Mouse (Mus musculus): ENCODE data around the gene Sesn3. TPM values are rescaled to one million over a fixed set of nuclear protein-coding genes. Genes with fewer than 3 reads are reported as not detected.

The Sesn3 gene
- total RNA-seq, 2 experiments from 2014 or later: 16.6 to 27.7 TPM

- Histone ChIP-seq H3K4me3 (no peak overlapping the region), H3K27ac (no peak overlapping the region)
- no peak for DNase-seq
- TF ChIP-seq CTCF (IDR thresholded peaks at IDR 0.05): peak; percentile 75
- intact Hi-C loops (cut with DNase I): loop anchor here (5.0 kb wide), 1 partner anchor 34 kb away; the partner anchor contains the start of gene Endod1
Measured at GRCm38 (mm10) chr9:14348416-14348815, 73.5 kb downstream of the Sesn3 start.

- H3K4me3 ChIP-seq: no peak overlapping the region
- DNase-seq: no peak
- TF ChIP-seq CTCF (IDR thresholded peaks at IDR 0.05): no peak
- H3K27ac ChIP-seq: no peak overlapping the region
- intact Hi-C loops (cut with DNase I): loop anchor here (5.0 kb wide), 1 partner anchor 33 kb away; the partner anchor contains the start of gene Endod1
Measured at GRCm38 (mm10) chr9:14349380-14349779, 74.5 kb downstream of the Sesn3 start.

- no peak overlapping the region for H3K27ac ChIP-seq
- intact Hi-C loops (cut with DNase I): no loop called here
- no peak overlapping the region for H3K4me3 ChIP-seq
- no peak for DNase-seq
- TF ChIP-seq CTCF (IDR thresholded peaks at IDR 0.05): no peak
Measured at GRCm38 (mm10) chr9:14350787-14351186, 75.9 kb downstream of the Sesn3 start.

- intact Hi-C loops (cut with DNase I): no loop called here
- Histone ChIP-seq H3K27ac (no peak overlapping the region), H3K4me3 (no peak overlapping the region)
- no peak for TF ChIP-seq CTCF (IDR thresholded peaks at IDR 0.05)
- no peak for DNase-seq
Measured at GRCm38 (mm10) chr9:14352337-14352736, 77.5 kb downstream of the Sesn3 start.

- H3K27ac ChIP-seq: no peak overlapping the region
- no peak for DNase-seq
- no peak overlapping the region for H3K4me3 ChIP-seq
- no peak for TF ChIP-seq CTCF (IDR thresholded peaks at IDR 0.05)
- intact Hi-C loops (cut with DNase I): no loop called here
Measured at GRCm38 (mm10) chr9:14354852-14355251, 80.0 kb downstream of the Sesn3 start.

GRCm38 (mm10) chr9:14357033-14357432, 82.2 kb downstream of the Sesn3 start:
- DNase-seq: no peak
- Histone ChIP-seq H3K4me3 (no peak overlapping the region), H3K27ac (no peak overlapping the region)
- intact Hi-C loops (cut with DNase I): no loop called here
- TF ChIP-seq CTCF (IDR thresholded peaks at IDR 0.05): no peak; the same call in 1 of the 2 replicates

- H3K27ac ChIP-seq: no peak overlapping the region
- intact Hi-C loops (cut with DNase I): no loop called here
- H3K4me3 ChIP-seq: no peak overlapping the region
- TF ChIP-seq CTCF (IDR thresholded peaks at IDR 0.05): no peak
- DNase-seq: no peak
Measured at GRCm38 (mm10) chr9:14362068-14362768, 87.4 kb downstream of the Sesn3 start.

- Histone ChIP-seq H3K27ac (no peak overlapping the region), H3K4me3 (no peak overlapping the region)
- intact Hi-C loops (cut with DNase I): no loop called here
- no peak for DNase-seq
- TF ChIP-seq CTCF (IDR thresholded peaks at IDR 0.05): no peak
Measured at GRCm38 (mm10) chr9:14363540-14363939, 88.7 kb downstream of the Sesn3 start.

GRCm38 (mm10) chr9:14364719-14365118, 89.9 kb downstream of the Sesn3 start:
- intact Hi-C loops (cut with DNase I): no loop called here
- H3K4me3 ChIP-seq: no peak overlapping the region
- H3K27ac ChIP-seq: peak overlapping the region; percentile 67
- TF ChIP-seq CTCF (IDR thresholded peaks at IDR 0.05): no peak
- DNase-seq: no peak

- peak; percentile 42 for DNase-seq
- intact Hi-C loops (cut with DNase I): no loop called here
- no peak for TF ChIP-seq CTCF (IDR thresholded peaks at IDR 0.05)
- Histone ChIP-seq H3K4me3 (peak overlapping the region; percentile 23; the same call in 1 of the 2 replicates), H3K27ac (peak overlapping the region; percentile 67)
Measured at GRCm38 (mm10) chr9:14365481-14366125, 90.7 kb downstream of the Sesn3 start.

GRCm38 (mm10) chr9:14367850-14368249, 93.0 kb downstream of the Sesn3 start:
- Histone ChIP-seq H3K27ac (no peak overlapping the region), H3K4me3 (no peak overlapping the region)
- intact Hi-C loops (cut with DNase I): no loop called here
- TF ChIP-seq CTCF (IDR thresholded peaks at IDR 0.05): no peak
- DNase-seq: no peak

- TF ChIP-seq CTCF (IDR thresholded peaks at IDR 0.05): no peak
- Histone ChIP-seq H3K4me3 (no peak overlapping the region), H3K27ac (no peak overlapping the region)
- no peak for DNase-seq
- intact Hi-C loops (cut with DNase I): no loop called here
Measured at GRCm38 (mm10) chr9:14369271-14369670, 94.4 kb downstream of the Sesn3 start.

- H3K27ac ChIP-seq: no peak overlapping the region
- no peak for TF ChIP-seq CTCF (IDR thresholded peaks at IDR 0.05)
- no peak overlapping the region for H3K4me3 ChIP-seq
- intact Hi-C loops (cut with DNase I): no loop called here
- DNase-seq: no peak
Measured at GRCm38 (mm10) chr9:14372440-14372839, 97.6 kb downstream of the Sesn3 start.

All from gastrocnemius, adult 2 months (tissue).